ENCODE assay signal across 14 mouse cellular contexts in the genomic region with DNA sequence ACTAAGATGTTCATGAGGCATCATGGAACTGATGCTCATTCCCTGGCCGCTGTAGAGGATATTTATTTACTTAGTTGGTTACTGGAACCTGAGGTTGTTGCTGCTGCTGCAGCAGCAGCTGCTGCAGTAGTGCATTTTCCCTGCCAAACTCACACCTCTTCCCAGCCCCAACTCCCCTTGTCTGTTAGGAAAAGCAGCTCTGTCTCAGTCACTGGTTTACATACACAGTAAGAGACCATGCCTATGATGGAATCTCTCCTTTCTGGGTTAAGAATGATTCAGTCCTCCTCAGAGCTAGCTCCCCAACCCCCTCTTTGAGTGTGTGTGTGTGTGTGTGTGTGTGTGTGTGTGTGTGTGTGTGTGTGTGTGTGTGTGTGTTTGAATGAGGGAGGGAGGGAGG. TPM values are rescaled to one million over a fixed set of nuclear protein-coding genes. Genes with fewer than 3 reads are reported as not detected.
DNase-seq lines count a peak whose midpoint lies in the region; ATAC-seq lines count a peak whose summit lies in the region.
"Had no signal": no experiment of that assay in that cellular context is flagged by ENCODE, and none has a peak within 500 bp of the region (broad histone marks: within the 10 kb centered on the region; RNA-seq: fewer than 3 reads in every experiment).

No protein-coding gene starts in this region.

- H3K9ac ChIP-seq in heart, embryonic 12.5 days: no peak overlapping the region
- H3K9ac ChIP-seq in forebrain, embryonic 15.5 days (replicated peaks): peak overlapping the region; percentile 4; the same call in 1 of the 2 replicates
- no peak overlapping the region for H3K9ac ChIP-seq in midbrain, embryonic 11.5 days (ENCODE audit: low read length)
- H3K9ac ChIP-seq: limb, embryonic 15.5 days had no signal

- no peak for DNase-seq in heart, postnatal 4 days
- DNase-seq in midbrain, embryonic 11.5 days (ENCODE audit: low spot score, missing footprints): peak; percentile 83
- DNase-seq in retina, postnatal 1 day: peak; percentile 42
- no peak for DNase-seq in urinary bladder, postnatal 36 days (ENCODE audit: low spot score in 2 of 2)
- DNase-seq in testis, postnatal 10 days (ENCODE audit: low spot score): no peak
- no peak for DNase-seq in natural killer cell, adult 2 months (ENCODE audit: low spot score in 2 of 2)
- DNase-seq: adrenal gland, postnatal 36 days; heart, adult 2 months; lung, postnatal 10 days; thymus, postnatal 14 days had no signal

- ATAC-seq in heart, embryonic 12.5 days (ENCODE audit: insufficient number of reproducible peaks, low FRiP score): no peak
- no peak for ATAC-seq in forebrain, embryonic 15.5 days (replicated peaks)
- no peak for ATAC-seq in midbrain, embryonic 11.5 days (ENCODE audit: low FRiP score)

- peaks cover 14% of the 10 kb centered on the region for H3K4me1 ChIP-seq in heart, embryonic 12.5 days (replicated peaks)
- peaks cover 21% of the 10 kb centered on the region for H3K4me1 ChIP-seq in forebrain, embryonic 15.5 days
- H3K4me1 ChIP-seq in midbrain, embryonic 11.5 days (ENCODE audit: control insufficient read depth, insufficient read depth, low read length): no peaks in the 10 kb centered on the region

- WGBS in heart, embryonic 12.5 days: 12% methylated on average over 1 of the region's 1 CpGs
- 25% methylated on average over 1 of the region's 1 CpGs for WGBS in forebrain, embryonic 15.5 days
- WGBS in midbrain, embryonic 11.5 days: 7% methylated on average over 1 of the region's 1 CpGs

- peaks cover 25% of the 10 kb centered on the region for H3K27me3 ChIP-seq in heart, embryonic 12.5 days (replicated peaks)
- no peaks in the 10 kb centered on the region for H3K27me3 ChIP-seq in forebrain, embryonic 15.5 days
- 0 out of 2 replicates have a peak, but pooled peaks cover 5% of the 10 kb centered on the region for H3K27me3 ChIP-seq in midbrain, embryonic 11.5 days (ENCODE audit: control insufficient read depth, insufficient read depth, low read length)

- H3K4me3 ChIP-seq in heart, embryonic 12.5 days: no peak overlapping the region
- H3K4me3 ChIP-seq in forebrain, embryonic 15.5 days: peak overlapping the region; percentile 83
- no peak overlapping the region for H3K4me3 ChIP-seq in midbrain, embryonic 11.5 days (ENCODE audit: low read depth, low read length)
- H3K4me3 ChIP-seq: heart, adult 2 months; myocyte had no signal

- 0 out of 2 replicates have a peak, but pooled peaks cover 7% of the 10 kb centered on the region for H3K9me3 ChIP-seq in heart, embryonic 12.5 days (replicated peaks)
- no peaks in the 10 kb centered on the region for H3K9me3 ChIP-seq in forebrain, embryonic 15.5 days
- no peaks in the 10 kb centered on the region for H3K9me3 ChIP-seq in midbrain, embryonic 11.5 days (ENCODE audit: control insufficient read depth, low read length)
- H3K9me3 ChIP-seq: limb, embryonic 15.5 days had no signal

- H3K27ac ChIP-seq in heart, embryonic 12.5 days (ENCODE audit: poor library complexity, severe bottlenecking): no peak overlapping the region
- peak overlapping the region; percentile 85 for H3K27ac ChIP-seq in forebrain, embryonic 15.5 days (replicated peaks)
- no peak overlapping the region for H3K27ac ChIP-seq in midbrain, embryonic 11.5 days (ENCODE audit: low read depth, low read length)
- H3K27ac ChIP-seq: heart, adult 2 months; limb, embryonic 15.5 days had no signal

- H3K4me2 ChIP-seq in heart, embryonic 12.5 days: peak overlapping the region; percentile 89; the same call in 1 of the 2 replicates
- H3K4me2 ChIP-seq in forebrain, embryonic 15.5 days (replicated peaks): peak overlapping the region; percentile 71
- H3K4me2 ChIP-seq in midbrain, embryonic 11.5 days: no peak overlapping the region

- H3K36me3 ChIP-seq in heart, embryonic 12.5 days: no peaks in the 10 kb centered on the region
- H3K36me3 ChIP-seq in forebrain, embryonic 15.5 days: no peaks in the 10 kb centered on the region
- no peaks in the 10 kb centered on the region for H3K36me3 ChIP-seq in midbrain, embryonic 11.5 days (ENCODE audit: control insufficient read depth, insufficient read depth, low read length)
- H3K36me3 ChIP-seq: limb, embryonic 15.5 days had no signal

RNA-seq across cellular contexts. Expression of a gene that starts 3.5 kb away (rescaled TPM):
- 0.15 and 0.26 TPM in 2 replicates for polyA plus RNA-seq in heart, embryonic 12.5 days (2016; fragmentation: Nextera tagmentation; extraction: Ambion mirVana)
- under 1 TPM in 1 of 2 experiments, not detected in 1; 0.09 TPM for total RNA-seq in heart, postnatal 4 days (2021)
- polyA plus RNA-seq in forebrain, embryonic 15.5 days (2015; fragmentation: Nextera tagmentation; extraction: Ambion mirVana): 36.4 and 37.3 TPM in 2 replicates
- 2.0 and 3.0 TPM in 2 replicates for polyA plus RNA-seq in midbrain, embryonic 11.5 days (2014; fragmentation: Nextera tagmentation; extraction: Ambion mirVana)

Comparison
In these comparisons a context has a peak if more than half of its experiments do, and no peak if none do; other contexts are left out.
1. DNase-seq: peak in midbrain, embryonic 11.5 days (single experiment) and retina, postnatal 1 day (single experiment); none in heart, postnatal 4 days (single experiment), urinary bladder, postnatal 36 days (0 of 2), testis, postnatal 10 days (single experiment) and natural killer cell, adult 2 months (0 of 2).